Mouse (Mus musculus) forebrain, embryonic 10.5 days (tissue): Measurements from ENCODE around the gene Chst3. TPM values are rescaled to one million over a fixed set of nuclear protein-coding genes. Genes with fewer than 3 reads are reported as not detected.
"Not testable (repeated sequence)": the region's sequence is repeated elsewhere in the genome, so short reads cannot be mapped to it uniquely, and the experiment has no call there.

Experiments
- DNase-seq: peaks from one replicate; pipeline ENCODE4 v3.0.0-alpha.2; 2017; ENCODE audit warnings: low spot score; ENCODE audit errors: extremely low spot score
- H3K27ac ChIP-seq: fragments of 300-500 bp; sonication (generic); 2 replicates; pipeline ENCODE4 v1.5.1; 2016; ENCODE audit warnings: mild to moderate bottlenecking
- H3K27me3 ChIP-seq: fragments of 300-500 bp; sonication (generic); 2 replicates; pipeline ENCODE4 v1.6.1; 2016; ENCODE audit warnings: mild to moderate bottlenecking; ENCODE audit not compliant: poor library complexity, severe bottlenecking
- H3K36me3 ChIP-seq: fragments of 300-500 bp; sonication (generic); replicated peaks from 2 replicates; pipeline ENCODE4 v1.6.1; 2016; ENCODE audit warnings: mild to moderate bottlenecking, moderate library complexity
- H3K4me1 ChIP-seq: fragments of 300-500 bp; sonication (generic); 2 replicates; pipeline ENCODE4 v1.6.1; 2016
- H3K4me3 ChIP-seq: fragments of 300-500 bp; sonication (generic); 2 replicates; pipeline ENCODE4 v1.5.1; 2016; ENCODE audit warnings: mild to moderate bottlenecking, moderate library complexity
- H3K9me3 ChIP-seq: fragments of 300-500 bp; sonication (generic); 2 replicates; pipeline ENCODE4 v1.6.1; 2016; ENCODE audit warnings: mild to moderate bottlenecking, moderate library complexity
- WGBS: fragments of 180-500 bp; shearing (Covaris S2); methylation state at CpG from one replicate; pipeline ENCODE4 v1.1.7; 2016; 5-methylcytosine and 5-hydroxymethylcytosine counted together
- polyA plus RNA-seq: library from polyadenylated mRNA; unstranded; fragments of >200 nt; fragmentation: Nextera tagmentation; extraction: Ambion mirVana; gene quantifications from 2 replicates; pipeline ENCODE4 v1.2.1, GENCODE M21; 2016

Chst3 gene
- polyA plus RNA-seq, 1 experiment from 2014 or later = 2.4 TPM

DNA sequence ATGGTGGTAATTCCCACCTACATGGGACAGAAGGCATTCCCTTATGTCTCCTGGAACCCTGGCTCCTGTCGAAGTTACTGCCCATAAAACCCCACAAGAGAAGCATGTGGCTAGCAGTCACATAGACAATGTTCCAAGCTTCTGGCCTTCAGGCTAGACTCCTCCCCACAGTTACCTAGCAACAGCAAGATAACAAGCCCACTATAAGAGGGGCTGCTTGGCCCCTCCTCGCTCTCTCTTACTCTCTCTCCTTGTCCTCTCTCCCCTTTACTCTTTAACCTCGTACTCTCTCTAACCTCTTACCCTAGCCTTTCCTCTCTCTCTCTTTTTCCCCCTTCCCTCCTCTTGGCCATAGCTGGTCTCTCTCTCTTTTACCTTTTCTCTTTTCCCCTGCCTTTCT is 57.7 kb downstream of the Chst3 start:
- peaks cover 16% of the 10 kb centered on the region for H3K4me1 ChIP-seq
- not testable (repeated sequence) for DNase-seq, H3K27me3 ChIP-seq, H3K27ac ChIP-seq, H3K36me3 ChIP-seq, H3K9me3 ChIP-seq, H3K4me3 ChIP-seq
- WGBS = 79% methylated on average over 3 of the region's 3 CpGs

DNA sequence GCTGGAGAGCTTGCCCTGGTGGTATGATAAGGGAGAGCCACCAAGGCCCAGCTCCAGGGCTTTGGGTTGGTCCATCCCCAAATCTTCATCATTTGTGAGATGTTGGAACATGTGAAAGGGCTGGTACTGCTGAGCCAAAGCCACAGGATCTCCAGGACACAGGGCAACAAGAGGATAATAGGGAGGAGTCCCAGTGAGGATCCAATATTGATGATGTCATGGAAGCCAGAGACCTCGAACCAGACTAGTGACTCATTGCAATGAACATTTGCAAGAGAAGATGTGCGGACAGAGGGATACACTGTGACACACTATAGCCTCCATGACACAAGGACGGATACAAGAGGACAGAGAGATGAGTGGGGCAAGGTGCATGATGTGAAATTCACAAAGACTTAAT is 60.9 kb downstream of the Chst3 start:
- Histone ChIP-seq H3K36me3 (no peaks in the 10 kb centered on the region), H3K27ac (no peak overlapping the region), H3K4me1 (peaks cover 9% of the 10 kb centered on the region), H3K9me3 (no peaks in the 10 kb centered on the region), H3K4me3 (no peak overlapping the region), H3K27me3 (no peaks in the 10 kb centered on the region)
- 95% methylated on average over 3 of the region's 3 CpGs for WGBS
- no peak for DNase-seq

GRCm38 (mm10) chr10:60156016-60156415 is 63.0 kb downstream of the Chst3 start:
- no peaks in the 10 kb centered on the region for H3K36me3 ChIP-seq
- H3K4me1 ChIP-seq = peaks cover 8% of the 10 kb centered on the region
- H3K4me3 ChIP-seq = no peak overlapping the region
- no peaks in the 10 kb centered on the region for H3K9me3 ChIP-seq
- no peaks in the 10 kb centered on the region for H3K27me3 ChIP-seq
- no peak for DNase-seq
- no peak overlapping the region for H3K27ac ChIP-seq

DNA sequence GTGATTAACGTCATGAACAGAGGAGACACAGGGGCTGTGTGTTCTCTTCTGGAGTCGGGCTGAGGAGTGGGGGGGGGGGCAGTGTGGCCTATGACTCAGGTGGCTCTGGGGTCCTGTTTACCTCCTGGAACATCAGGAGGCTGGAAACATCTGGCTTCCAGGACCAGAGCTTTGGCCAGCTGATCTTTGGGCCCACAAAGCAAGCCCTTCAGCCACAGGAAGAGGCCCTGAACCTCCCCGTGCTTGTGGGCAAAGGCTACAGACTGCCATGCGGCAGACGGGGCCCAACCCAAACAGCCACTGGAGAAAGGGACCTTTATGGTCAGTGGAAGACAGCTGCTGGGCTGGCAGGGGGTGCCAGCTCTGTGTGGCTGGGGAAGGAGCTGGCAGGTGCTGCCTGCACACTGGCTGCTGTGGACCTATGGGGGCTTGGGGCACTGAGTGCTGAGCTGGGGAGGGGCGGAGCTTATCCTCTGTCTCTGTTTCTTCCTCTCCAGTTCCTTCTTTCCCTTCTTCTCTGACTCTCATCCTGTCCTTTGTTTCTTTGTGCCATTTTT is 67.9 kb downstream of the Chst3 start:
- Histone ChIP-seq H3K36me3 (no peaks in the 10 kb centered on the region), H3K9me3 (no peaks in the 10 kb centered on the region), H3K27me3 (no peaks in the 10 kb centered on the region), H3K4me3 (no peak overlapping the region), H3K4me1 (peaks cover 10% of the 10 kb centered on the region; the same call in 1 of the 2 replicates), H3K27ac (peak overlapping the region; percentile 32; the same call in 1 of the 2 replicates)
- no peak for DNase-seq
- WGBS = 71% methylated on average over 6 of the region's 6 CpGs

- DNase-seq = peak; percentile 82
- no peaks in the 10 kb centered on the region for H3K9me3 ChIP-seq
- H3K4me1 ChIP-seq = peaks cover 10% of the 10 kb centered on the region; the same call in 1 of the 2 replicates
- H3K27ac ChIP-seq = no peak overlapping the region
- no peak overlapping the region for H3K4me3 ChIP-seq
- no peaks in the 10 kb centered on the region for H3K36me3 ChIP-seq
- 4% methylated on average over 5 of the region's 5 CpGs for WGBS
- H3K27me3 ChIP-seq = no peaks in the 10 kb centered on the region
Observed at GRCm38 (mm10) chr10:60148087-60148486, 71.0 kb downstream of the Chst3 start.

- not testable (repeated sequence) for DNase-seq, H3K27me3 ChIP-seq, H3K4me3 ChIP-seq, H3K27ac ChIP-seq, H3K9me3 ChIP-seq, H3K36me3 ChIP-seq
- WGBS = 66% methylated on average over 10 of the region's 10 CpGs
- H3K4me1 ChIP-seq = peaks cover 10% of the 10 kb centered on the region; the same call in 1 of the 2 replicates
Observed at GRCm38 (mm10) chr10:60147510-60148047, 71.5 kb downstream of the Chst3 start.

DNA sequence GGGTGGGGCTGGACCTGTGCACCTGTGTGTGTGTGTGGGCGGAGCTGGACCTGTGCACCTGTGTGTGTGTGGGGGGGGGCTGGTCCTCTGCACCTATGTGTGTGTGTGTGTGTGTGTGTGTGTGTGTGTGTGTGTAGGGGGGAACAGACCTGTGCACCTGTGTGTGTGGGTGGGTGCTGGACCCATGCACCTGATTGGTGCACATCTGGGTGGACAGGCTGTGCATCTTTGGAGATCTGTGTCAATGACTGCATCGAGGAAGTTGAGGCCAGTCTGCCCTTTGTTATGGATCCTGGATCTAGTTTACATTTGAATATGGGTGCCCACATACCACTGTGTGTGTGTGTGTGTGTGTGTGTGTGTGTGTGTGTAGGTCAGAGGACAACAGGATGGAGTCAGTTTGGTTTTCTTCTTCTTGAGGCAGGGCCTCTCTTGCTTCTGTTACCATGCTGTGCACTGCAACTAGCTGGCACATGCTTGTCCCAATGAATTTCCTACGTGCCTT is 77.4 kb downstream of the Chst3 start:
- no peaks in the 10 kb centered on the region for H3K27me3 ChIP-seq
- no peak overlapping the region for H3K4me3 ChIP-seq
- H3K9me3 ChIP-seq = 0 out of 2 replicates have a peak, but pooled peaks cover 5% of the 10 kb centered on the region
- no peak overlapping the region for H3K27ac ChIP-seq
- H3K36me3 ChIP-seq = no peaks in the 10 kb centered on the region
- DNase-seq = no peak
- H3K4me1 ChIP-seq = no peaks in the 10 kb centered on the region
- WGBS = 94% methylated on average over 3 of the region's 3 CpGs

GRCm38 (mm10) chr10:60140751-60141150 is 78.3 kb downstream of the Chst3 start:
- H3K36me3 ChIP-seq = no peaks in the 10 kb centered on the region
- no peaks in the 10 kb centered on the region for H3K4me1 ChIP-seq
- H3K27me3 ChIP-seq = no peaks in the 10 kb centered on the region
- H3K4me3 ChIP-seq = no peak overlapping the region
- H3K9me3 ChIP-seq = 0 out of 2 replicates have a peak, but pooled peaks cover 5% of the 10 kb centered on the region
- DNase-seq = no peak
- 86% methylated on average over 4 of the region's 4 CpGs for WGBS
- H3K27ac ChIP-seq = no peak overlapping the region

- WGBS = 92% methylated on average over 5 of the region's 5 CpGs
- DNase-seq = no peak
- Histone ChIP-seq H3K9me3 (0 out of 2 replicates have a peak, but pooled peaks cover 5% of the 10 kb centered on the region), H3K27ac (no peak overlapping the region), H3K36me3 (no peaks in the 10 kb centered on the region), H3K27me3 (no peaks in the 10 kb centered on the region), H3K4me3 (no peak overlapping the region), H3K4me1 (peaks cover 9% of the 10 kb centered on the region)
Observed at GRCm38 (mm10) chr10:60138680-60139079, 80.4 kb downstream of the Chst3 start.

DNA sequence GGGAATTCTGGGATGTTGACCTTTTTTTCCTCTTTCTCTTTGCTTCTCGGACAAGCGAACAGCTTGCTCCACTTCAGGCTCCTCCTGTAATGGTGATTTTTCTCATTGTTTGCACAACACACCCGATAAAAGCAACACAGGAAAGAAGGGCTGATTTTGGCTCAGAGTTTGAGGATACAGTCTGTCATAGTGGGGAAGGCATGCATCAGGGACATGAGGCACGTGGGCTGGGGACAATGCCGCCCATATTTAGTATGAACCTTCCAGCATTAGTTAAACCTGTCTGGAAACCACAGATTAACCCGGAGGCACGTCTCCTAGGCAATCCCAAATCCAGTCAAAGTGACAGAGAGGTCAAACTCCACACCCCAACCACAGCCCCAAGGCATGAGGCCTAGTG is 82.1 kb downstream of the Chst3 start:
- WGBS = 85% methylated on average over 7 of the region's 7 CpGs
- Histone ChIP-seq H3K9me3 (0 out of 2 replicates have a peak, but pooled peaks cover 5% of the 10 kb centered on the region), H3K4me3 (no peak overlapping the region), H3K36me3 (no peaks in the 10 kb centered on the region), H3K4me1 (peaks cover 16% of the 10 kb centered on the region), H3K27me3 (no peaks in the 10 kb centered on the region), H3K27ac (no peak overlapping the region)
- no peak for DNase-seq

DNA sequence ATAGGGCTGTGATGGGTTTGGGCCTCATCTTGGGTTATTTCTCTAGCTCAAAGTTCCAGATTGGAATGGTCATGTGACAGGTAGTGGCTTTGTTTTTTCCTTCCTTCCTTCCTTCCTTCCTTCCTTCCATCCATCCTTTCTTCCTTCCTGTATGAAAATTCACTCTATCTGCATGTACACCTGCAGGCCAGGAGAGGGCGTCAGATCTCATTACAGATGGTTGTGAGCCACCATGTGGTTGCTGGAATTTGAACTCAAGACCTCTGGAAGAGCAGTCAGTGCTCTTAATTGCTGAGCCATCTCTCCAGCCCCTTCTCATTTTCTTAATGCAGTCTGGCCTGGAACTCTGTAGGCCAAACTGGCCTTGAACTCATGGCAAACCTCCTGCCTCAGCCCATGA is 83.0 kb downstream of the Chst3 start:
- DNase-seq, H3K4me3 ChIP-seq, H3K36me3 ChIP-seq, H3K9me3 ChIP-seq, H3K27ac ChIP-seq, H3K27me3 ChIP-seq: not testable (repeated sequence)
- 62% methylated on average over 1 of the region's 1 CpGs for WGBS
- peaks cover 16% of the 10 kb centered on the region for H3K4me1 ChIP-seq

DNA sequence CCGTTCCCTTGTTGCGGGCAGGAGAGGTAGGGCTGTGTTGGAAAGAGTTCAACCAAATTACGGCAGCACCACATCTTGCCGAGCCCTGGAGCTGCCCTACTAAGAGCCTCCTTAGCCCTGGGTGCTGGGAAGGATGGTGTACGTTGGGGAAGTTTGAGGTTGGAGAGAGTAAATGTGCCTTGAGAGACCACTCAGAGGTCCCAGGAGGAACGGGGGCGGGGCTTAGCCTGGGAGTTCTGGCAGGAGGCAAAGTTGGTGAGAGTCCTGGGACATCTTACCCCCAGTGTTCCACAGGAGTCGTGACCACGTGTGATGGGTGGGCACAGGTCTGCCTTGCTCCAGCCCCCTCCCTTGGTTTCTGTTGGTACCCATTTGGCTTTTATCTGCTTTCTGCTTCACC is 84.9 kb downstream of the Chst3 start:
- Histone ChIP-seq H3K9me3 (no peaks in the 10 kb centered on the region), H3K27me3 (no peaks in the 10 kb centered on the region), H3K36me3 (no peaks in the 10 kb centered on the region), H3K27ac (peak overlapping the region; percentile 64), H3K4me1 (peaks cover 16% of the 10 kb centered on the region), H3K4me3 (no peak overlapping the region)
- no peak for DNase-seq
- WGBS = 52% methylated on average over 9 of the region's 9 CpGs

DNA sequence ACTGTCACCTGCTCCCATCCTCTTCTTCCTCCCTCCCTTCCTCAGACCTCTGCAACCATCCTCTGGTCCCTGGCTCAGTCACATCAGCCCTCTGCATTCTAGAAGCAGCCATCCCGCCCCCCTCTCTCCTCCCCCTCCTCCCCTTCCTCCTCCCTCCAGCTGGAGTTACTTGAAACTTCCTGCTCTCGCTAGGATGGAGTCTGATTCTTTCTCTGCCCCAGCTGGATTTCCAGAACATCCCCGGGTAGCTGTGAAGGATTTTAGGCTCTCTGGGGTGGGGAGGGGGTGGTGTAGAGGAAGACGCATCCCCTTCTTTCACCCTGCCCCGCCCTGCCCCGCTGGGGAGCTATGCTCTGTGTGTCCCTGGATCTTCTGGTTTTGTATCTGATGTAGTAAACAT is 85.6 kb downstream of the Chst3 start:
- Histone ChIP-seq H3K27ac (peak overlapping the region; percentile 64), H3K27me3 (no peaks in the 10 kb centered on the region), H3K9me3 (no peaks in the 10 kb centered on the region), H3K4me1 (peaks cover 16% of the 10 kb centered on the region), H3K4me3 (no peak overlapping the region), H3K36me3 (no peaks in the 10 kb centered on the region)
- whole genome bisulfite sequencing = 29% methylated on average over 6 of the region's 6 CpGs
- no peak for DNase-seq
